Mouse (Mus musculus): ENCODE results near the gene Hebp1. TPM values are rescaled to one million over a fixed set of nuclear protein-coding genes. Genes with fewer than 3 reads are reported as not detected.
A peak's percentile ranks its signal among the peaks of the same experiment; 100 is the strongest.

Gene Hebp1
- polyA plus RNA-seq, 1 experiment from 2014 or later = 2.8 TPM

- Histone ChIP-seq H3K27me3 (no peaks in the 10 kb centered on the region), H3K9me3 (no peaks in the 10 kb centered on the region), H3K27ac (no peak overlapping the region), H3K9ac (no peak overlapping the region), H3K36me3 (replicated peaks) (no peaks in the 10 kb centered on the region), H3K4me2 (no peak overlapping the region), H3K4me1 (peaks cover 5% of the 10 kb centered on the region), H3K4me3 (replicated peaks) (no peak overlapping the region)
- 83% methylated on average over 4 of the region's 4 CpGs for WGBS
- no peak for ATAC-seq (ENCODE audit: low FRiP score)
Observed at GRCm38 (mm10) chr6:135090661-135091060, 107.2 kb downstream of the Hebp1 start.

DNA sequence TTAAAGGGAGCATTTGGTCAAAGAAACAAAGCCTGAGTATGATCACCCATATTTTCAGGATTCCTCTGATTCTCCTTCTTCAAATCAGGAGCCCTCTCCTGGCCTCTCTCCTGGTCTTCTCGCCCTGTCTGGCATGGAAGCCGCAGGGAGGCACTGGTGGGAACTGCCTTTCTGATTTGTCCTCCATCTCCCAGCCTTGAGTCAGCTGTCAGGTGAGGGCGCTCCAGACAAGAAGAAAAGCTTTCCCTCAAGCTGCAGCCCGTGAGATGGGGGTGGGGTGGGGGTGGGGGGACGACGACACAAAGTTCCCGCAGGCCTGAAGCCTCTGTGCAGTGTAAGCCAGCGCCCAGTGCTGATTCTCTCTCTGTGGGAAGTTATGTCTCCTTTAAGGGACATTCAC is 108.0 kb downstream of the Hebp1 start:
- H3K4me3 ChIP-seq (replicated peaks) = no peak overlapping the region

DNA sequence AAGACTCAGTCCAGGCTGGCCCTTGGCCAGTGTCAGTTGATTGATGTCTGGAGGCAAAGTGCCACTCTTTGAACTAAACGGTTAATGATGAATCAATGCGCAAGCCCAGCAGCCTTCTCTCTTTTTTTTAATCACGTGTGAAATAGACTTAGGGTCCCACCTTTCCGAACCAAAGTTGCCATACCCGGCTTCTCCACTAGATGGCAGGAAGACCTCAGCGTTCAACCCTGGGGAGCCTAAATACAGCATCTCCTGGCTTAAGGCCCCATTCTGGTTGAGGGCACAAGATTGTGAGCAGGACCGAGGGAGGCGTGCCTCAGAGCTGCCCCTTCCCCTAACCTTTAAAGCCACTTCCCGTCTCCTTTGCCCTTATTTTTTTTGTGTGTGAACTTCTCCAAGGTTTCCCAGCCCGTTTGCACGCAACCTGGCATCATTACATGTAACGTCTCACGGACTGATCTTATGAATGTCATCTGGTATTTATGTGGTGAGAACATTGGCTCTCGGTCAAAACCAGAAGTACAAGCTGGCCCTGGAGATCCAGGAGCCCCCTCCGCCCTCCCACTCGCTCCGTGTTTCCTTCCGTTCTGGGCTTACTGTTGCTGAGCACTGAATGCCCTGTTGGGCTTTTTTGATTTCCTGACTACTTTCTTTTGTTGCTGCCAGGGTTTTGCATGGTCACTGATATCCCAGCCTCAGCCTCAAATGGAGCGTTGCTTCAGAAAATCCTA is 109.9 kb downstream of the Hebp1 start:
- no peaks in the 10 kb centered on the region for H3K9me3 ChIP-seq
- H3K36me3 ChIP-seq (replicated peaks) = no peaks in the 10 kb centered on the region
- WGBS = 31% methylated on average over 19 of the region's 19 CpGs
- no peak overlapping the region for H3K9ac ChIP-seq
- H3K27ac ChIP-seq = no peak overlapping the region
- no peaks in the 10 kb centered on the region for H3K27me3 ChIP-seq
- H3K4me2 ChIP-seq = peak overlapping the region; percentile 31
- peak; percentile 80 for ATAC-seq (ENCODE audit: low FRiP score)
- peaks cover 5% of the 10 kb centered on the region for H3K4me1 ChIP-seq
- H3K4me3 ChIP-seq (replicated peaks) = no peak overlapping the region

More for the DNA sequence above, 108.0 kb downstream of the Hebp1 start:
- no peak overlapping the region for H3K9ac ChIP-seq
- H3K27me3 ChIP-seq = no peaks in the 10 kb centered on the region
- no peak overlapping the region for H3K4me2 ChIP-seq
- H3K9me3 ChIP-seq = no peaks in the 10 kb centered on the region
- no peaks in the 10 kb centered on the region for H3K36me3 ChIP-seq (replicated peaks)
- H3K4me1 ChIP-seq = peaks cover 5% of the 10 kb centered on the region
- ATAC-seq (ENCODE audit: low FRiP score) = no peak
- H3K27ac ChIP-seq = no peak overlapping the region
- 20% methylated on average over 8 of the region's 8 CpGs for WGBS

Other genes with a start within 250 kb of the Hebp1 start
- 3.7 and 3.9 TPM in 2 replicates for gene Apold1, start 216.3 kb downstream of the Hebp1 start, polyA plus RNA-seq (2016; fragmentation: Nextera tagmentation; extraction: Ambion mirVana)
- 91.3 and 93.0 TPM in 2 replicates for gene Ddx47, start 186.4 kb downstream of the Hebp1 start, polyA plus RNA-seq (2016; fragmentation: Nextera tagmentation; extraction: Ambion mirVana)
- 1.7 and 1.8 TPM in 2 replicates for gene Gprc5a, start 132.4 kb downstream of the Hebp1 start, polyA plus RNA-seq (2016; fragmentation: Nextera tagmentation; extraction: Ambion mirVana)
- not detected in 2 replicates for gene Gprc5d, start 79.7 kb downstream of the Hebp1 start, polyA plus RNA-seq (2016; fragmentation: Nextera tagmentation; extraction: Ambion mirVana)
- gene Fam234b, start within 50 bp of the Hebp1 start, polyA plus RNA-seq (2016; fragmentation: Nextera tagmentation; extraction: Ambion mirVana) = 48.8 and 52.2 TPM in 2 replicates
- 0.49 and 0.69 TPM in 2 replicates for gene Gsg1, start 56.3 kb upstream of the Hebp1 start, polyA plus RNA-seq (2016; fragmentation: Nextera tagmentation; extraction: Ambion mirVana)
- gene Pbp2, start 112.4 kb upstream of the Hebp1 start, polyA plus RNA-seq (2016; fragmentation: Nextera tagmentation; extraction: Ambion mirVana) = not detected in 2 replicates
- 6.7 and 7.9 TPM in 2 replicates for gene Emp1, start 164.5 kb upstream of the Hebp1 start, polyA plus RNA-seq (2016; fragmentation: Nextera tagmentation; extraction: Ambion mirVana)

Measured in forebrain, embryonic 12.5 days (tissue).